Mouse (Mus musculus) bone marrow, adult 2 months (tissue): Measurements from ENCODE around the gene Pcdh15.

ENCODE experiments used
- CTCF ChIP-seq: fragments of 200-500 bp; IDR thresholded peaks from 2 replicates; pipeline ENCODE4 v1.5.1; 2011; ENCODE audit warnings: low read length, control low read depth; ENCODE audit not compliant: control insufficient read depth, insufficient read depth
- POLR2A ChIP-seq: fragments of 200-500 bp; IDR thresholded peaks from 2 replicates; pipeline ENCODE4 v1.6.1; 2011; ENCODE audit warnings: low read depth, mild to moderate bottlenecking, control low read depth, low read length, borderline replicate concordance; ENCODE audit not compliant: control insufficient read depth

DNA sequence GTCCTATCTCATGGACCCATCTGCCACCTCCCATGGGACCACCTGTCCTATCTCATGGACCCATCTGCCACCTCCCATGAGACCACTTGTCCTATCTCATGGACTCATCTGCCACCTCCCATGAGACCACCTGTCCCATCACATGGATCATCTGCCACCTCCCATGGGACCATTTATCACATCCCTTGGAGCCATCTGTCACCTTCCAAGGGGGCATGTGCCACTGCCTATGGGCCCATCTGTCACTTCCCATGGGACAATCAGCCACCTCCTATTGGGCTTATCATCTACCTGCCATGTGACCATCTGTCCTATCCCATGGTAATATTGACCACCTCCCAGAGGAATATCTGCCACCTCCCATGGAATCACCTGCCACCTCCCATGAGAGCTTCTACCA is 832.0 kb downstream of the Pcdh15 start:
- TF ChIP-seq CTCF, result no peak
- no peak for TF ChIP-seq POLR2A
